ENCODE assay signal across 8 mouse cellular contexts in the genomic region with DNA sequence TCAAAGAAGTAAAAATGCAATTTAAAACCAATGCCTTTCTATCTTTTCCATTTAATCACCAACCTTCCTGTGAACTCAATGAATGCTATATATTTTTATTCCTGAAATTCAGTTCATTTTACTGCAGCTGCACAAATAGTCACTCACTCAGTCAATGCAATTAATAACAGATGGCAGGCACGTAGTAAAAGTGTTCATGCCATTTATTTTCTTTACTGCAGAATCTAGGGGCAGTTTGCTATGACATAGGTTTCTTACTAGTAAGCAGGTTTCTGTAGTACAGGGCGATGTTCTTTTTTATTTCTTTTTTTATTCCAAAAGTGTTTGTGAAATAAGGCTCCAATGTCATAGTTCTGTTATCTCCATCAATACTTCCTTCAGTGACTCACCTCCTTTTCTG.
"Had no signal": no experiment of that assay in that cellular context is flagged by ENCODE, and none has a peak within 500 bp of the region (broad histone marks: within the 10 kb centered on the region; RNA-seq: fewer than 3 reads in every experiment).

No protein-coding gene starts in this region.

- H3K4me3 ChIP-seq: intestine, embryonic 15.5 days; midbrain, embryonic 13.5 days had no signal

- H3K4me2 ChIP-seq: intestine, embryonic 15.5 days; midbrain, embryonic 13.5 days had no signal

- H3K36me3 ChIP-seq: intestine, embryonic 15.5 days; midbrain, embryonic 13.5 days had no signal

- H3K4me1 ChIP-seq: intestine, embryonic 15.5 days; midbrain, embryonic 13.5 days had no signal

- H3K27ac ChIP-seq: intestine, embryonic 15.5 days; liver, embryonic 14.5 days; midbrain, embryonic 13.5 days had no signal

- H3K9ac ChIP-seq: intestine, embryonic 15.5 days; liver, embryonic 14.5 days; midbrain, embryonic 13.5 days had no signal

- H3K27me3 ChIP-seq: intestine, embryonic 15.5 days; midbrain, embryonic 13.5 days had no signal

- ATAC-seq: intestine, embryonic 15.5 days; midbrain, embryonic 13.5 days had no signal

- DNase-seq: kidney, adult 2 months; kidney, postnatal 25 days; lung, adult 18-20 months; right cerebral cortex, postnatal 14 days; thymus, postnatal 4 days had no signal

- H3K9me3 ChIP-seq: intestine, embryonic 15.5 days; midbrain, embryonic 13.5 days had no signal
